ENCODE assay signal across 14 mouse cellular contexts in genomic region chr2:134645166-134645565, GRCm38 (mm10). TPM values are rescaled to one million over a fixed set of nuclear protein-coding genes. Genes with fewer than 3 reads are reported as not detected.
DNase-seq lines count a peak whose midpoint lies in the region; ATAC-seq and TF ChIP-seq lines count a peak whose summit lies in the region.
"Had no signal": no experiment of that assay in that cellular context is flagged by ENCODE, and none has a peak within 500 bp of the region (broad histone marks: within the 10 kb centered on the region; RNA-seq: fewer than 3 reads in every experiment).

No protein-coding gene starts in this region.

- H3K9me3 ChIP-seq in liver, embryonic 11.5 days (ENCODE audit: control insufficient read depth, low read length), result peaks cover 4% of the 10 kb centered on the region
- no peaks in the 10 kb centered on the region for H3K9me3 ChIP-seq in forebrain, embryonic 12.5 days
- no peaks in the 10 kb centered on the region for H3K9me3 ChIP-seq in hindbrain, embryonic 13.5 days
- no peaks in the 10 kb centered on the region for H3K9me3 ChIP-seq in midbrain, postnatal 0 days (ENCODE audit: low read length)
- H3K9me3 ChIP-seq: embryonic facial prominence, embryonic 15.5 days; limb, embryonic 13.5 days had no signal

- H3K4me3 ChIP-seq in liver, adult 2 months (ENCODE audit: insufficient read depth, low read depth, low read length), result no peak overlapping the region
- no peak overlapping the region for H3K4me3 ChIP-seq in liver, embryonic 11.5 days (ENCODE audit: low read depth, low read length)
- H3K4me3 ChIP-seq in forebrain, embryonic 12.5 days (replicated peaks), result no peak overlapping the region
- H3K4me3 ChIP-seq in hindbrain, embryonic 13.5 days, result no peak overlapping the region
- no peak overlapping the region for H3K4me3 ChIP-seq in midbrain, postnatal 0 days (ENCODE audit: low read depth, low read length)
- H3K4me3 ChIP-seq: embryonic facial prominence, embryonic 15.5 days; limb, embryonic 13.5 days had no signal

- no peak for ATAC-seq in liver, embryonic 11.5 days (replicated peaks; ENCODE audit: low FRiP score)
- no peak for ATAC-seq in forebrain, embryonic 12.5 days (ENCODE audit: low FRiP score)
- no peak for ATAC-seq in hindbrain, embryonic 13.5 days (ENCODE audit: low FRiP score)
- no peak for ATAC-seq in midbrain, postnatal 0 days (ENCODE audit: low FRiP score)
- ATAC-seq: lung, postnatal 0 days had no signal

- WGBS in liver, adult 2 months, result 27% methylated on average over 4 of the region's 4 CpGs
- WGBS in liver, embryonic 11.5 days, result 48% methylated on average over 4 of the region's 4 CpGs
- WGBS in forebrain, embryonic 12.5 days, result 39% methylated on average over 4 of the region's 4 CpGs
- 47% methylated on average over 4 of the region's 4 CpGs for WGBS in hindbrain, embryonic 13.5 days
- WGBS in midbrain, postnatal 0 days, result 19% methylated on average over 4 of the region's 4 CpGs

- H3K4me2 ChIP-seq in liver, embryonic 11.5 days, result no peak overlapping the region
- H3K4me2 ChIP-seq in forebrain, embryonic 12.5 days, result no peak overlapping the region
- no peak overlapping the region for H3K4me2 ChIP-seq in hindbrain, embryonic 13.5 days
- no peak overlapping the region for H3K4me2 ChIP-seq in midbrain, postnatal 0 days (ENCODE audit: low read depth, low read length, poor library complexity, severe bottlenecking)
- H3K4me2 ChIP-seq: embryonic facial prominence, embryonic 15.5 days; limb, embryonic 13.5 days had no signal

- no peak for TF ChIP-seq POLR2A in liver, adult 2 months (IDR thresholded peaks at IDR 0.05; ENCODE audit: extremely low read depth, insufficient read depth, low read length)

- H3K27ac ChIP-seq in liver, adult 2 months (replicated peaks; ENCODE audit: insufficient read depth, low read depth, low read length), result no peak overlapping the region
- H3K27ac ChIP-seq in liver, embryonic 11.5 days (ENCODE audit: low read depth, low read length), result no peak overlapping the region
- H3K27ac ChIP-seq in forebrain, embryonic 12.5 days, result 0 out of 2 replicates have a peak overlapping the region, but pooled peaks have one; percentile 25
- H3K27ac ChIP-seq in hindbrain, embryonic 13.5 days, result peak overlapping the region; percentile 99
- H3K27ac ChIP-seq in midbrain, postnatal 0 days (ENCODE audit: low read depth, low read length), result peak overlapping the region; percentile 99
- H3K27ac ChIP-seq: embryonic facial prominence, embryonic 15.5 days; limb, embryonic 13.5 days had no signal

- peaks cover 7% of the 10 kb centered on the region for H3K4me1 ChIP-seq in liver, adult 2 months (ENCODE audit: control insufficient read depth, insufficient read depth, low read length)
- peaks cover 8% of the 10 kb centered on the region for H3K4me1 ChIP-seq in liver, embryonic 11.5 days (replicated peaks; ENCODE audit: control insufficient read depth, insufficient read depth, low read length)
- peaks cover 26% of the 10 kb centered on the region for H3K4me1 ChIP-seq in forebrain, embryonic 12.5 days
- H3K4me1 ChIP-seq in hindbrain, embryonic 13.5 days (replicated peaks), result peaks cover 26% of the 10 kb centered on the region
- peaks cover 14% of the 10 kb centered on the region for H3K4me1 ChIP-seq in midbrain, postnatal 0 days (ENCODE audit: insufficient read depth, low read length)

- H3K79me2 ChIP-seq in liver, adult 2 months (ENCODE audit: control insufficient read depth, insufficient read depth, low read length), result peaks cover 5% of the 10 kb centered on the region; the same call in 1 of the 2 replicates

- H3K9ac ChIP-seq in liver, adult 2 months (ENCODE audit: low read depth, low read length), result no peak overlapping the region
- no peak overlapping the region for H3K9ac ChIP-seq in liver, embryonic 11.5 days (ENCODE audit: low read depth, low read length)
- no peak overlapping the region for H3K9ac ChIP-seq in forebrain, embryonic 12.5 days
- H3K9ac ChIP-seq in hindbrain, embryonic 13.5 days, result no peak overlapping the region
- H3K9ac ChIP-seq in midbrain, postnatal 0 days (replicated peaks; ENCODE audit: low read length, poor library complexity, severe bottlenecking), result no peak overlapping the region
- H3K9ac ChIP-seq: embryonic facial prominence, embryonic 15.5 days; limb, embryonic 13.5 days had no signal

- no peak for TF ChIP-seq CTCF in liver, adult 2 months (IDR thresholded peaks at IDR 0.05; ENCODE audit: low read depth, low read length)
- no peak for TF ChIP-seq CTCF in midbrain, postnatal 0 days (IDR thresholded peaks at IDR 0.05)

- H3K27me3 ChIP-seq in liver, adult 2 months (ENCODE audit: control insufficient read depth, insufficient read depth, low read length), result no peaks in the 10 kb centered on the region
- no peaks in the 10 kb centered on the region for H3K27me3 ChIP-seq in liver, embryonic 11.5 days (replicated peaks; ENCODE audit: control insufficient read depth, insufficient read depth, low read length)
- H3K27me3 ChIP-seq in forebrain, embryonic 12.5 days, result no peaks in the 10 kb centered on the region
- H3K27me3 ChIP-seq in hindbrain, embryonic 13.5 days, result no peaks in the 10 kb centered on the region
- no peaks in the 10 kb centered on the region for H3K27me3 ChIP-seq in midbrain, postnatal 0 days (ENCODE audit: insufficient read depth, low read length)
- H3K27me3 ChIP-seq: embryonic facial prominence, embryonic 15.5 days; limb, embryonic 13.5 days had no signal

- peak; percentile 28 for DNase-seq in liver, adult 2 months (ENCODE audit: extremely low read depth, low read depth, low spot score)
- DNase-seq in liver, embryonic 11.5 days (ENCODE audit: low spot score), result no peak
- peak; percentile 21 for DNase-seq in midbrain, postnatal 0 days (ENCODE audit: low spot score)
- no peak for DNase-seq in lung, postnatal 10 days
- no peak for DNase-seq in left cerebral cortex, adult 9 months (ENCODE audit: low spot score in 2 of 2)
- DNase-seq: adrenal gland, postnatal 25 days; cerebellum, adult 11-12 months; kidney, adult 8-10 months; spleen, adult 18-20 months had no signal

- no peaks in the 10 kb centered on the region for H3K36me3 ChIP-seq in liver, adult 2 months (ENCODE audit: control insufficient read depth, insufficient read depth, low read length)
- H3K36me3 ChIP-seq in liver, embryonic 11.5 days (ENCODE audit: control insufficient read depth, insufficient read depth, low read length), result no peaks in the 10 kb centered on the region
- no peaks in the 10 kb centered on the region for H3K36me3 ChIP-seq in forebrain, embryonic 12.5 days (replicated peaks)
- no peaks in the 10 kb centered on the region for H3K36me3 ChIP-seq in hindbrain, embryonic 13.5 days
- no peaks in the 10 kb centered on the region for H3K36me3 ChIP-seq in midbrain, postnatal 0 days (ENCODE audit: insufficient read depth, low read length)
- H3K36me3 ChIP-seq: embryonic facial prominence, embryonic 15.5 days; limb, embryonic 13.5 days had no signal

RNA-seq across cellular contexts. Expression of gene Tmx4, which starts 1.2 kb away (rescaled TPM):
- total RNA-seq in liver, adult 2 months (2014; rRNA removed), result 11.2 and 11.9 TPM in 2 replicates
- polyA plus RNA-seq in liver, adult 2 months (2012; rRNA removed), result 3.0 and 3.1 TPM in 2 replicates
- polyA plus RNA-seq in liver, embryonic 11.5 days (2014; fragmentation: Nextera tagmentation; extraction: Ambion mirVana), result 16.2 and 16.7 TPM in 2 replicates
- polyA plus RNA-seq in forebrain, embryonic 12.5 days (2016; fragmentation: Nextera tagmentation; extraction: Ambion mirVana), result 72.0 and 74.0 TPM in 2 replicates
- 90.4 and 92.1 TPM in 2 replicates for polyA plus RNA-seq in hindbrain, embryonic 13.5 days (2015; fragmentation: Nextera tagmentation; extraction: Ambion mirVana)
- total RNA-seq in midbrain, postnatal 0 days (2014; rRNA removed), result 153 and 192 TPM in 2 replicates
- 99.4 and 110 TPM in 2 replicates for polyA plus RNA-seq in midbrain, postnatal 0 days (2015; fragmentation: Nextera tagmentation; extraction: Ambion mirVana)

Comparison
In these comparisons a context has a peak if more than half of its experiments do, and no peak if none do; other contexts are left out.
1. DNase-seq: peak in liver, adult 2 months (single experiment) and midbrain, postnatal 0 days (single experiment); none in liver, embryonic 11.5 days (single experiment), lung, postnatal 10 days (single experiment) and left cerebral cortex, adult 9 months (0 of 2).
2. H3K27ac ChIP-seq: peak in forebrain, embryonic 12.5 days (single experiment), hindbrain, embryonic 13.5 days (single experiment) and midbrain, postnatal 0 days (single experiment); none in liver, adult 2 months (single experiment) and liver, embryonic 11.5 days (single experiment).